ENCODE assay signal across 28 mouse cellular contexts in the genomic region with DNA sequence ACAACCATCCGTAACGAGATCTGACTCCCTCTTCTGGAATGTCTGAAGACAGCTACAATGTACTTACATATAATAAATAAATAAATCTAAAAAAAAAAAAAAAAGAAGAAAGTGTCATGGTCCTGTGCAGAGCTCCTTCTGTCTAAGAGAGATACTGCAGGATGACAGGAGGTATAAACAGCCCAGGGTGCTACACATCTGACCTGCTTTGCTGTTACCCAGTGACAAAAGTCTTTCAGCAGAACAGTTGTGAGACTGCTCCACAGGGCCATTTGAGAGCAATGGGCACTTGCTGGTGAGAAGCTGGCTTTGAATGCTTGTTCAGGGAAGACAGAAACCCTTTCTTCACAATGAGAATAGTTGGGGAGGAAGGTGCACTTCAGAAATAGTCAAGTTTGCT.
A peak's percentile ranks its signal among the peaks of the same experiment; 100 is the strongest.
DNase-seq lines count a peak whose midpoint lies in the region; ATAC-seq and TF ChIP-seq lines count a peak whose summit lies in the region.
"Had no signal": no experiment of that assay in that cellular context is flagged by ENCODE, and none has a peak within 500 bp of the region (broad histone marks: within the 10 kb centered on the region; RNA-seq: fewer than 3 reads in every experiment).

No protein-coding gene starts in this region.

- no peak overlapping the region for H3K4me2 ChIP-seq in forebrain, postnatal 0 days (ENCODE audit: low read depth)
- H3K4me2 ChIP-seq: embryonic facial prominence, embryonic 15.5 days; limb, embryonic 12.5 days; liver, embryonic 11.5 days; neural tube, embryonic 13.5 days had no signal

- no peaks in the 10 kb centered on the region for H3K9me3 ChIP-seq in forebrain, postnatal 0 days (ENCODE audit: low read length)
- H3K9me3 ChIP-seq: embryonic facial prominence, embryonic 10.5 days; embryonic facial prominence, embryonic 15.5 days; heart, embryonic 10.5 days; limb, embryonic 12.5 days; neural tube, embryonic 13.5 days had no signal

- H3K36me3 ChIP-seq in forebrain, postnatal 0 days (ENCODE audit: insufficient read depth), result no peaks in the 10 kb centered on the region
- H3K36me3 ChIP-seq: embryonic facial prominence, embryonic 10.5 days; embryonic facial prominence, embryonic 15.5 days; heart, embryonic 10.5 days; limb, embryonic 12.5 days; neural tube, embryonic 13.5 days had no signal

- WGBS in forebrain, postnatal 0 days, result no CpG with 5 or more reads among the region's 2 CpGs

- H3K9ac ChIP-seq in forebrain, postnatal 0 days, result no peak overlapping the region
- H3K9ac ChIP-seq: embryonic facial prominence, embryonic 15.5 days; limb, embryonic 12.5 days; liver, postnatal 0 days; neural tube, embryonic 13.5 days had no signal

- H3K27ac ChIP-seq in left cerebral cortex, adult 2 months, result peak overlapping the region; percentile 78
- H3K27ac ChIP-seq in forebrain, postnatal 0 days (ENCODE audit: low read depth, low read length), result peak overlapping the region; percentile 80
- H3K27ac ChIP-seq: embryonic facial prominence, embryonic 10.5 days; embryonic facial prominence, embryonic 15.5 days; heart, embryonic 10.5 days; kidney, postnatal 0 days; limb, embryonic 12.5 days; neural tube, embryonic 13.5 days had no signal

- peak; percentile 24; the same call in 1 of the 2 replicates for ATAC-seq in frontal cortex, adult (ENCODE audit: low TSS enrichment)
- ATAC-seq in forebrain, postnatal 0 days, result peak; percentile 21; the same call in 1 of the 2 replicates
- ATAC-seq: CD4-positive, CD25-positive, alpha-beta regulatory T cell, adult 4 months; intestine, embryonic 16.5 days; liver, postnatal 0 days had no signal

- TF ChIP-seq POLR2A in brain, embryonic 14.5 days (IDR thresholded peaks at IDR 0.05; ENCODE audit: borderline replicate concordance, extremely low read depth, insufficient read depth, insufficient read length, poor library complexity, severe bottlenecking), result no peak

- no peaks in the 10 kb centered on the region for H3K27me3 ChIP-seq in forebrain, postnatal 0 days (ENCODE audit: insufficient read depth, low read length)
- H3K27me3 ChIP-seq: embryonic facial prominence, embryonic 15.5 days; limb, embryonic 12.5 days; neural tube, embryonic 13.5 days had no signal

- H3K4me1 ChIP-seq in forebrain, postnatal 0 days (ENCODE audit: insufficient read depth), result peaks cover 9% of the 10 kb centered on the region; the same call in 1 of the 2 replicates
- H3K4me1 ChIP-seq: embryonic facial prominence, embryonic 10.5 days; embryonic facial prominence, embryonic 15.5 days; heart, embryonic 10.5 days; limb, embryonic 12.5 days; neural tube, embryonic 13.5 days had no signal

- TF ChIP-seq CTCF in left cerebral cortex, adult 2 months (IDR thresholded peaks at IDR 0.05), result no peak
- no peak for TF ChIP-seq CTCF in brain, embryonic 14.5 days (IDR thresholded peaks at IDR 0.05; ENCODE audit: borderline replicate concordance, extremely low read depth, insufficient read depth, insufficient read length)
- TF ChIP-seq CTCF in forebrain, postnatal 0 days (IDR thresholded peaks at IDR 0.05; ENCODE audit: low read depth), result no peak

- no peak overlapping the region for H3K4me3 ChIP-seq in left cerebral cortex, adult 2 months
- no peak overlapping the region for H3K4me3 ChIP-seq in forebrain, postnatal 0 days (ENCODE audit: low read depth, low read length)
- H3K4me3 ChIP-seq: embryonic facial prominence, embryonic 10.5 days; embryonic facial prominence, embryonic 15.5 days; heart, embryonic 10.5 days; limb, embryonic 12.5 days; neural tube, embryonic 13.5 days had no signal

- intact Hi-C loops in left cerebral cortex, adult 2 months (cut with DNase I), result no loop called here
- intact Hi-C loops in left cerebral cortex, postnatal 10 days (cut with DNase I), result no loop called here

- DNase-seq in frontal cortex, postnatal 25 days (ENCODE audit: low spot score in 2 of 2), result no peak
- DNase-seq in left cerebral cortex, adult 2 months (ENCODE audit: extremely low spot score in 1 of 2, low spot score in 2 of 2), result no peak
- no peak for DNase-seq in left cerebral cortex, postnatal 10 days (ENCODE audit: extremely low spot score in 1 of 2, low spot score in 2 of 2)
- peak; percentile 51 for DNase-seq in brain, embryonic 14.5 days (ENCODE audit: low read depth)
- DNase-seq in forebrain, postnatal 0 days, result peak; percentile 39
- no peak for DNase-seq in gastrocnemius, adult 18-20 months (ENCODE audit: low spot score)
- DNase-seq: adrenal gland, postnatal 25 days; cerebellum, adult 18-20 months; cerebellum, postnatal 10 days; gastrocnemius, postnatal 14 days; heart, adult 11 months; heart, postnatal 36 days; kidney, adult 8-10 months; kidney, postnatal 4 days; liver, postnatal 0 days; lung, postnatal 36 days; thymus, adult 2 months; thymus, postnatal 36 days had no signal

Comparison
In these comparisons a context has a peak if more than half of its experiments do, and no peak if none do; other contexts are left out.
1. DNase-seq: peak in brain, embryonic 14.5 days (single experiment) and forebrain, postnatal 0 days (single experiment); none in frontal cortex, postnatal 25 days (0 of 2), left cerebral cortex, adult 2 months (0 of 2), left cerebral cortex, postnatal 10 days (0 of 2) and gastrocnemius, adult 18-20 months (single experiment).